Mouse (Mus musculus): Measurements from ENCODE around the gene Tmem8. TPM values are rescaled to one million over a fixed set of nuclear protein-coding genes. Genes with fewer than 3 reads are reported as not detected.
"Not testable (repeated sequence)": the region's sequence is repeated elsewhere in the genome, so short reads cannot be mapped to it uniquely, and the experiment has no call there.

The Tmem8 gene
- total RNA-seq, 2 experiments from 2014 or later: 7.6 to 7.8 TPM

GRCm38 (mm10) chr17:26111024-26111423 is 2.1 kb upstream of the Tmem8 start:
- DNase-seq (ENCODE audit: low spot score in 2 of 2): no peak

- DNase-seq (ENCODE audit: low spot score in 2 of 2): no peak
Observed at GRCm38 (mm10) chr17:26111722-26112121, 1.4 kb upstream of the Tmem8 start.

GRCm38 (mm10) chr17:26112751-26113150 is 348 bp upstream of the Tmem8 start:
- no peak for DNase-seq (ENCODE audit: low spot score in 2 of 2)

- DNase-seq (ENCODE audit: low spot score in 2 of 2): no peak
Observed at GRCm38 (mm10) chr17:26114061-26114460, 962 bp downstream of the Tmem8 start.

- DNase-seq (ENCODE audit: low spot score in 2 of 2): not testable (repeated sequence)
Observed at GRCm38 (mm10) chr17:26114461-26114860, 1.4 kb downstream of the Tmem8 start.

- no peak for DNase-seq (ENCODE audit: low spot score in 2 of 2)
Observed at GRCm38 (mm10) chr17:26115205-26115898, 2.3 kb downstream of the Tmem8 start.

- DNase-seq (ENCODE audit: low spot score in 2 of 2): no peak
Observed at GRCm38 (mm10) chr17:26115956-26116487, 2.9 kb downstream of the Tmem8 start.

GRCm38 (mm10) chr17:26116503-26117258 is 3.6 kb downstream of the Tmem8 start:
- no peak for DNase-seq (ENCODE audit: low spot score in 2 of 2)

- peak; percentile 41 to 64 for DNase-seq (ENCODE audit: low spot score in 2 of 2)
Observed at GRCm38 (mm10) chr17:26119766-26120710, 6.9 kb downstream of the Tmem8 start.

GRCm38 (mm10) chr17:26122431-26123140 is 9.5 kb downstream of the Tmem8 start:
- DNase-seq (ENCODE audit: low spot score in 2 of 2): no peak

GRCm38 (mm10) chr17:26123267-26123684 is 10.2 kb downstream of the Tmem8 start, which contains the start of gene Mrpl28:
Gene Mrpl28, plus strand, starts transcription at chr17:26123500.
- peak; percentile 86 to 93 for DNase-seq (ENCODE audit: low spot score in 2 of 2)

GRCm38 (mm10) chr17:26124560-26124959 is 11.5 kb downstream of the Tmem8 start:
- no peak for DNase-seq (ENCODE audit: low spot score in 2 of 2)

GRCm38 (mm10) chr17:26125226-26125625 is 12.1 kb downstream of the Tmem8 start:
- DNase-seq (ENCODE audit: low spot score in 2 of 2): no peak

- no peak for DNase-seq (ENCODE audit: low spot score in 2 of 2)
Observed at GRCm38 (mm10) chr17:26131062-26131732, 18.1 kb downstream of the Tmem8 start.

GRCm38 (mm10) chr17:26131856-26132853 is 19.1 kb downstream of the Tmem8 start:
- DNase-seq (ENCODE audit: low spot score in 2 of 2): no peak

- DNase-seq (ENCODE audit: low spot score in 2 of 2): no peak
Observed at GRCm38 (mm10) chr17:26137106-26137750, 24.1 kb downstream of the Tmem8 start.

GRCm38 (mm10) chr17:26137751-26138130 is 24.6 kb downstream of the Tmem8 start:
- DNase-seq (ENCODE audit: low spot score in 2 of 2): no peak

- peak; percentile 87 to 92 for DNase-seq (ENCODE audit: low spot score in 2 of 2)
Observed at GRCm38 (mm10) chr17:26138239-26138836, 25.2 kb downstream of the Tmem8 start, which contains the start of gene Axin1. Gene Axin1, plus strand, starts transcription at chr17:26138688.
